ENCODE assay signal across 17 mouse cellular contexts in genomic region chr9:62185516-62186280, GRCm38 (mm10).
DNase-seq lines count a peak whose midpoint lies in the region; TF ChIP-seq lines count a peak whose summit lies in the region.
"Had no signal": no experiment of that assay in that cellular context is flagged by ENCODE, and none has a peak within 500 bp of the region (broad histone marks: within the 10 kb centered on the region; RNA-seq: fewer than 3 reads in every experiment).

No protein-coding gene starts in this region.

- no peak overlapping the region for H3K4me3 ChIP-seq in layer of hippocampus, adult 2 months
- H3K4me3 ChIP-seq: embryonic facial prominence, embryonic 13.5 days; left cerebral cortex, adult 2 months; limb, embryonic 10.5 days had no signal

- DNase-seq in left cerebral cortex, postnatal 4 days: peak; percentile 56
- no peak for DNase-seq in left cerebral cortex, adult 11 months (ENCODE audit: low spot score)
- peak; percentile 46 for DNase-seq in adrenal gland, postnatal 10 days
- peak; percentile 32 to 41 for DNase-seq in cerebellum, adult 18-20 months
- DNase-seq in cerebellum, postnatal 25 days: peak; percentile 62 to 68
- DNase-seq in layer of hippocampus, adult 8-10 months (ENCODE audit: low spot score in 2 of 2): no peak
- DNase-seq in layer of hippocampus, adult 2 months (ENCODE audit: low spot score in 2 of 2): no peak
- DNase-seq: gastrocnemius, postnatal 36 days; kidney, adult 2 months; kidney, postnatal 10 days; liver, postnatal 0 days; lung, postnatal 14 days; right cerebral cortex, adult 18-20 months; thymus, postnatal 25 days had no signal

- TF ChIP-seq CTCF in layer of hippocampus, adult 2 months (conservative IDR thresholded peaks at IDR 0.05): no peak

- intact Hi-C loops in left cerebral cortex, postnatal 4 days (cut with DNase I): no loop called here

- H3K27ac ChIP-seq in layer of hippocampus, adult 2 months: no peak overlapping the region
- H3K27ac ChIP-seq: embryonic facial prominence, embryonic 13.5 days; left cerebral cortex, adult 2 months; limb, embryonic 10.5 days had no signal

Comparison
In these comparisons a context has a peak if more than half of its experiments do, and no peak if none do; other contexts are left out.
1. DNase-seq: peak in left cerebral cortex, postnatal 4 days (single experiment), adrenal gland, postnatal 10 days (single experiment), cerebellum, adult 18-20 months (2 of 2) and cerebellum, postnatal 25 days (2 of 2); none in left cerebral cortex, adult 11 months (single experiment), layer of hippocampus, adult 8-10 months (0 of 2) and layer of hippocampus, adult 2 months (0 of 2).